Mouse (Mus musculus) hindlimb bud, embryonic 11.5 days (tissue): ENCODE data around the gene Cfl2.

Experiments
- DNase-seq: peaks from one replicate; pipeline ENCODE4 v3.0.0-alpha.2; 2012; ENCODE audit warnings: low read depth, low spot score; ENCODE audit errors: extremely low spot score

Cfl2 gene

GRCm38 (mm10) chr12:54830574-54830973 lies 32.1 kb downstream of the Cfl2 start:
- peak; percentile 54 for DNase-seq

- DNase-seq = no peak
These were observed 32.8 kb downstream of the Cfl2 start for GRCm38 (mm10) chr12:54829876-54830275.

GRCm38 (mm10) chr12:54828043-54828442 lies 34.6 kb downstream of the Cfl2 start:
- no peak for DNase-seq

- DNase-seq = no peak
These were observed 37.5 kb downstream of the Cfl2 start for GRCm38 (mm10) chr12:54825202-54825601.

GRCm38 (mm10) chr12:54822836-54823426 lies 39.7 kb downstream of the Cfl2 start:
- DNase-seq = no peak

- DNase-seq = no peak
These were observed 42.0 kb downstream of the Cfl2 start for GRCm38 (mm10) chr12:54820684-54821161.

- no peak for DNase-seq
These were observed 43.3 kb downstream of the Cfl2 start for GRCm38 (mm10) chr12:54819181-54819935.

- DNase-seq = no peak
These were observed 52.5 kb downstream of the Cfl2 start for GRCm38 (mm10) chr12:54810142-54810541.
